Mouse (Mus musculus) ES-Bruce4 (cell line): Measurements from ENCODE around the gene Rab24.

Source experiments
- CTCF ChIP-seq: IDR thresholded peaks from one replicate; pipeline ENCODE4 v1.8.1; 2011; ENCODE audit warnings: low read depth, low read length
- EP300 ChIP-seq: IDR thresholded peaks from 2 replicates; pipeline ENCODE4 v1.6.1; 2011; ENCODE audit warnings: low read depth, low read length; ENCODE audit not compliant: insufficient read depth
- POLR2A ChIP-seq: IDR thresholded peaks from one replicate; pipeline ENCODE4 v1.8.1; 2011; ENCODE audit warnings: low read length; ENCODE audit not compliant: insufficient read depth

DNA sequence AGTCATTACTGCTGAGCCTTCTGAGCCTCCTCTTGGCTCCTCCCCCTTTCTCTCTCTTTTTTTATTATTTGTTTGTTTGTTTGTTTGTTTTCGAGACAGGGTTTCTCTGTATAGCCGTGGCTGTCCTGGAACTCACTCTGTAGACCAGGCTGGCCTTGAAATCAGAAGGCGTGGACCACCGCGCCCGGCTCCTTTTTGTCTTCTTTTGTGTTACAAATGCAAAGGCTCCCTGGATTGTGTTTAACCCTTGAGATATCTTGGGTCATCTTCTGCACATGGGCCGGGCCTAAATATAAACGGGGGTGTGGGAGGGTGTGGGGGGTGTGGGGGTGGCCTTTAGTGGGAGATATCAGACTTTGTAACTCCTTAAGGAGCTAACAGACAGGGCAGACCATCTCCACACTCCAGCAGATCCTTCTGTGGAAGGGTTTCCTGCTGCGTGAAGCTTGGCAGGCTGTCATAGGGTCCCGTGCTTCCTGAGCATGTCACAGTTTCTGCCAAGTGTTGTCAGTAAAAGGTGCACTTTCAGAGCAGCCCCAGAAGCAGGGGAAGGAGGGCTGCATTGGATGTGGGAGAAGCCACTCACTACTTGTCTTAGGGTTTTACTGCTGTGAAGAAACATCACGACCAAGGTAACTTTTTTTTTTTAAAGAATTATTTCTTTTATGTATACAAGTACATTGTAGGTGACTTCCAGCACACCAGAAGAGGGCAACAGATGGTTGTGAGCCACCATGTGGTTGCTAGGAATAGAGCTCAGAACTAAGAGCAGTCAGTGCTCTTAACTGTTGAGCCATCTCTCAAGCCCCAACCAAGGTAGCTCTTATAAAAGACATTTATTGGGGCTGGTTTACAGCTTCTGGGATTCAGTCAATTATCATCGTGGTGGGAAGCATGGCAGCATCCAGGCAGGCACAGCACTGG is 16.6 kb upstream of the Rab24 start:
- TF ChIP-seq CTCF (no peak), POLR2A (no peak), EP300 (no peak)
